Mouse (Mus musculus) heart, embryonic 11.5 days (tissue): Measurements from ENCODE around the gene Gm28363. TPM values are rescaled to one million over a fixed set of nuclear protein-coding genes. Genes with fewer than 3 reads are reported as not detected.
"Not testable (repeated sequence)": the region's sequence is repeated elsewhere in the genome, so short reads cannot be mapped to it uniquely, and the experiment has no call there.

Source experiments
- ATAC-seq: fragments of 200-750 bp; cut with Nextera tagmentation; replicated peaks from 2 replicates; pipeline ENCODE4 v1.8.0; 2017; ENCODE audit warnings: moderate library complexity; ENCODE audit not compliant: insufficient number of reproducible peaks, low FRiP score, low TSS enrichment
- H3K27ac ChIP-seq: fragments of 300-500 bp; sonication (generic); 2 replicates; pipeline ENCODE4 v1.5.1; 2014; ENCODE audit warnings: mild to moderate bottlenecking, low read depth, low read length
- H3K27me3 ChIP-seq: fragments of 300-500 bp; sonication (generic); 2 replicates; pipeline ENCODE4 v1.6.1; 2014; ENCODE audit warnings: mild to moderate bottlenecking, low read length, mixed read lengths; ENCODE audit not compliant: control insufficient read depth, insufficient read depth
- H3K36me3 ChIP-seq: fragments of 300-500 bp; sonication (generic); 2 replicates; pipeline ENCODE4 v1.6.1; 2014; ENCODE audit warnings: mild to moderate bottlenecking, low read length, moderate library complexity, mixed read lengths; ENCODE audit not compliant: control insufficient read depth, insufficient read depth
- H3K4me1 ChIP-seq: fragments of 300-500 bp; sonication (generic); 2 replicates; pipeline ENCODE4 v1.6.1; 2014; ENCODE audit warnings: low read length; ENCODE audit not compliant: control insufficient read depth, insufficient read depth
- H3K4me2 ChIP-seq: fragments of 300-500 bp; sonication (generic); 2 replicates; pipeline ENCODE4 v1.6.1; 2014; ENCODE audit warnings: mild to moderate bottlenecking, moderate library complexity
- H3K4me3 ChIP-seq: fragments of 300-500 bp; sonication (generic); 2 replicates; pipeline ENCODE4 v1.5.1; 2014; ENCODE audit warnings: low read depth, low read length
- H3K9ac ChIP-seq: fragments of 300-500 bp; sonication (generic); 2 replicates; pipeline ENCODE4 v1.6.1; 2014; ENCODE audit warnings: mild to moderate bottlenecking, low read depth, low read length, moderate library complexity
- H3K9me3 ChIP-seq: fragments of 300-500 bp; sonication (generic); replicated peaks from 2 replicates; pipeline ENCODE4 v1.6.1; 2016; ENCODE audit warnings: low read length; ENCODE audit not compliant: control insufficient read depth
- WGBS: fragments of 180-500 bp; shearing (Covaris S2); extraction: QIAGEN DNeasy Blood & Tissue Kit; methylation state at CpG from one replicate; pipeline ENCODE4 v1.1.7; 2014; ENCODE audit not compliant: insufficient replicate concordance; 5-methylcytosine and 5-hydroxymethylcytosine counted together
- polyA plus RNA-seq: library from polyadenylated mRNA; unstranded; fragments of >200 nt; fragmentation: Nextera tagmentation; extraction: Ambion mirVana; gene quantifications from 2 replicates; pipeline ENCODE4 v1.2.1, GENCODE M21; 2014

Gene Gm28363
- polyA plus RNA-seq: not detected in 2 replicates

GRCm38 (mm10) chr1:117696831-117697230 is at the start of gene Gm28363:
Gm28363 (plus strand) TSS chr1:117697131.
- not testable (repeated sequence) for H3K4me1 ChIP-seq, H3K27ac ChIP-seq, H3K36me3 ChIP-seq, ATAC-seq, H3K4me2 ChIP-seq, H3K9ac ChIP-seq, H3K27me3 ChIP-seq, H3K4me3 ChIP-seq, H3K9me3 ChIP-seq
- 44% methylated on average over 2 of the region's 2 CpGs for WGBS

DNA sequence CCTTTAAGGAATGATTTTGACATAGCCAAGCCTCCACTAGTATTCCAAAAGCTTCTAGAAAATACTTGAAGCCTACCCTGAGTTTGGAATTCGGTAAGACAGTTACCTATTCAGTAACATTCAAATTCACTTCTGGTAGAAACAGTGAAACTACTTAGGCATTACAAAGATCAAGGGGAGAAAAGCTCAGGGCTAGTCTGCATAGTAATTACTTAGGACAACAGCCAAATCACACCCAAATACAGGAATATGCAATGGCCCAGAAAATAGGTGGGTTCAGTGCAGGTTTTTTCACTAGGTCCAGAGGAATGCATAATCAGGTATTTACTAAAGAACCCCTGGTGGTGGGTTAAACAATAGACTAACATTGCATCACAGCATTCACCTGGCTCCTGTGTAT is 46.7 kb upstream of the Gm28363 start:
- not testable (repeated sequence) for H3K9ac ChIP-seq, H3K27me3 ChIP-seq, ATAC-seq, H3K4me1 ChIP-seq, H3K9me3 ChIP-seq, H3K36me3 ChIP-seq, H3K4me3 ChIP-seq, H3K27ac ChIP-seq, H3K4me2 ChIP-seq
- 54% methylated on average over 1 of the region's 1 CpGs for WGBS

Other genes starting within 250 kb of the Gm28363 start
- gene B020011L13Rik, start 84.0 kb downstream of the Gm28363 start, polyA plus RNA-seq: not detected in 2 replicates
- not detected in 2 replicates for gene Gm28360, start 132.9 kb downstream of the Gm28363 start, polyA plus RNA-seq
- gene Gm28168, start 230.9 kb downstream of the Gm28363 start, polyA plus RNA-seq: not detected in 2 replicates